Mouse (Mus musculus): ENCODE data around the gene Gmpr.
"Not testable (repeated sequence)": the region's sequence is repeated elsewhere in the genome, so short reads cannot be mapped to it uniquely, and the experiment has no call there.

Gene Gmpr

GRCm38 (mm10) chr13:45507274-45508229 is at the start of gene Gmpr:
TSS of gene Gmpr (plus strand) at chr13:45507444.
- peak; percentile 69 for DNase-seq (ENCODE audit: low spot score)

GRCm38 (mm10) chr13:45457459-45457858 is 49.8 kb upstream of the Gmpr start:
- DNase-seq (ENCODE audit: low spot score): no peak

- no peak for DNase-seq (ENCODE audit: low spot score)
Observed at GRCm38 (mm10) chr13:45460177-45460576, 47.1 kb upstream of the Gmpr start.

- no peak for DNase-seq (ENCODE audit: low spot score)
Observed at GRCm38 (mm10) chr13:45461370-45461958, 45.8 kb upstream of the Gmpr start.

- no peak for DNase-seq (ENCODE audit: low spot score)
Observed at GRCm38 (mm10) chr13:45465616-45466015, 41.6 kb upstream of the Gmpr start.

GRCm38 (mm10) chr13:45466031-45466519 is 41.2 kb upstream of the Gmpr start:
- DNase-seq (ENCODE audit: low spot score): no peak

GRCm38 (mm10) chr13:45468751-45469150 is 38.5 kb upstream of the Gmpr start:
- no peak for DNase-seq (ENCODE audit: low spot score)

- peak; percentile 11 for DNase-seq (ENCODE audit: low spot score)
Observed at GRCm38 (mm10) chr13:45469481-45470301, 37.6 kb upstream of the Gmpr start.

- DNase-seq (ENCODE audit: low spot score): no peak
Observed at GRCm38 (mm10) chr13:45473311-45473710, 33.9 kb upstream of the Gmpr start.

GRCm38 (mm10) chr13:45475297-45475696 is 31.9 kb upstream of the Gmpr start:
- no peak for DNase-seq (ENCODE audit: low spot score)

- DNase-seq (ENCODE audit: low spot score): peak; percentile 60
Observed at GRCm38 (mm10) chr13:45477183-45477582, 30.1 kb upstream of the Gmpr start.

- no peak for DNase-seq (ENCODE audit: low spot score)
Observed at GRCm38 (mm10) chr13:45479951-45480350, 27.3 kb upstream of the Gmpr start.

- no peak for DNase-seq (ENCODE audit: low spot score)
Observed at GRCm38 (mm10) chr13:45483215-45483614, 24.0 kb upstream of the Gmpr start.

- not testable (repeated sequence) for DNase-seq (ENCODE audit: low spot score)
Observed at GRCm38 (mm10) chr13:45483949-45484348, 23.3 kb upstream of the Gmpr start.

- DNase-seq (ENCODE audit: low spot score): no peak
Observed at GRCm38 (mm10) chr13:45485602-45486001, 21.6 kb upstream of the Gmpr start.

GRCm38 (mm10) chr13:45486598-45486997 is 20.6 kb upstream of the Gmpr start:
- no peak for DNase-seq (ENCODE audit: low spot score)

- no peak for DNase-seq (ENCODE audit: low spot score)
Observed at GRCm38 (mm10) chr13:45491991-45492732, 15.1 kb upstream of the Gmpr start.

- DNase-seq (ENCODE audit: low spot score): no peak
Observed at GRCm38 (mm10) chr13:45493846-45494245, 13.4 kb upstream of the Gmpr start.

- DNase-seq (ENCODE audit: low spot score): no peak
Observed at GRCm38 (mm10) chr13:45498623-45499022, 8.6 kb upstream of the Gmpr start.

- no peak for DNase-seq (ENCODE audit: low spot score)
Observed at GRCm38 (mm10) chr13:45499391-45499790, 7.9 kb upstream of the Gmpr start.

GRCm38 (mm10) chr13:45499906-45500305 is 7.3 kb upstream of the Gmpr start:
- DNase-seq (ENCODE audit: low spot score): no peak

GRCm38 (mm10) chr13:45502791-45503190 is 4.5 kb upstream of the Gmpr start:
- no peak for DNase-seq (ENCODE audit: low spot score)
